Mouse (Mus musculus): ENCODE data around the gene Tspear.

- TF ChIP-seq POLR2A (IDR thresholded peaks at IDR 0.05; ENCODE audit: borderline replicate concordance, extremely low read depth, low read depth, low read length) (no peak), CTCF (IDR thresholded peaks at IDR 0.05; ENCODE audit: insufficient read depth, low read length) (no peak)
Measured at GRCm38 (mm10) chr10:77895562-77895961, 209.2 kb downstream of the Tspear start.

All from lung, adult 2 months (tissue).